Mouse (Mus musculus): Measurements from ENCODE around the gene Sun3.

Sun3 gene

GRCm38 (mm10) chr11:8986058-8986457 is 62.7 kb downstream of the Sun3 start:
- in situ Hi-C loops (cut with MboI; ENCODE audit: low sequenced_read_pairs), result loop anchor here (5.0 kb wide), 1 partner anchor 151 kb away; no protein-coding TSS in a partner anchor

- in situ Hi-C loops (cut with MboI; ENCODE audit: low sequenced_read_pairs), result no loop called here
Observed at GRCm38 (mm10) chr11:8983237-8983861, 65.4 kb downstream of the Sun3 start.

- in situ Hi-C loops (cut with MboI; ENCODE audit: low sequenced_read_pairs), result no loop called here
Observed at GRCm38 (mm10) chr11:8978154-8978553, 70.6 kb downstream of the Sun3 start.

GRCm38 (mm10) chr11:8973166-8973565 is 75.6 kb downstream of the Sun3 start, which contains the start of gene Pkd1l1:
Gene Pkd1l1, minus strand, starts transcription at chr11:8973266.
- in situ Hi-C loops (cut with MboI; ENCODE audit: low sequenced_read_pairs), result no loop called here

- in situ Hi-C loops (cut with MboI; ENCODE audit: low sequenced_read_pairs), result no loop called here
Observed at GRCm38 (mm10) chr11:8972093-8972492, 76.7 kb downstream of the Sun3 start.

- in situ Hi-C loops (cut with MboI; ENCODE audit: low sequenced_read_pairs), result no loop called here
Observed at GRCm38 (mm10) chr11:8970509-8970908, 78.3 kb downstream of the Sun3 start.

- in situ Hi-C loops (cut with MboI; ENCODE audit: low sequenced_read_pairs), result no loop called here
Observed at GRCm38 (mm10) chr11:8968094-8968493, 80.7 kb downstream of the Sun3 start.

Data from CH12F3 (cell line).